Mouse (Mus musculus) heart, postnatal 0 days (tissue): ENCODE results near the gene Nsun5. TPM values are rescaled to one million over a fixed set of nuclear protein-coding genes. Genes with fewer than 3 reads are reported as not detected.

Experiments used
- ATAC-seq: fragments of 200-750 bp; cut with Nextera tagmentation; 2 replicates; pipeline ENCODE4 v1.8.0; 2017; ENCODE audit warnings: low read depth, moderate number of reproducible peaks, moderate library complexity; ENCODE audit not compliant: insufficient read depth
- DNase-seq: peaks from one replicate; pipeline ENCODE4 v3.0.0-alpha.2; 2016; ENCODE audit warnings: low spot score
- H3K27ac ChIP-seq: fragments of 300-500 bp; sonication (generic); 2 replicates; pipeline ENCODE4 v1.5.1; 2014; ENCODE audit warnings: low read depth, mild to moderate bottlenecking
- H3K27me3 ChIP-seq: fragments of 300-500 bp; sonication (generic); 2 replicates; pipeline ENCODE4 v1.6.1; 2014; ENCODE audit warnings: low read length, mixed read lengths; ENCODE audit not compliant: control insufficient read depth, insufficient read depth
- H3K36me3 ChIP-seq: fragments of 300-500 bp; sonication (generic); replicated peaks from 2 replicates; pipeline ENCODE4 v1.6.1; 2014; ENCODE audit warnings: low read length, mixed read lengths; ENCODE audit not compliant: control insufficient read depth, insufficient read depth
- H3K4me1 ChIP-seq: fragments of 300-500 bp; sonication (generic); 2 replicates; pipeline ENCODE4 v1.6.1; 2014; ENCODE audit warnings: antibody characterized with exemption; ENCODE audit not compliant: control insufficient read depth, insufficient read depth
- H3K4me2 ChIP-seq: fragments of 300-500 bp; sonication (generic); 2 replicates; pipeline ENCODE4 v1.6.1; 2014; ENCODE audit warnings: low read depth, mild to moderate bottlenecking, low read length, moderate library complexity
- H3K4me3 ChIP-seq: fragments of 300-500 bp; sonication (generic); 2 replicates; pipeline ENCODE4 v1.5.1; 2014; ENCODE audit warnings: low read depth, low read length
- H3K9ac ChIP-seq: fragments of 300-500 bp; sonication (generic); replicated peaks from 2 replicates; pipeline ENCODE4 v1.6.1; 2014; ENCODE audit warnings: low read depth, low read length, mixed read lengths
- H3K9me3 ChIP-seq: fragments of 300-500 bp; sonication (generic); replicated peaks from 2 replicates; pipeline ENCODE4 v1.6.1; 2016; ENCODE audit warnings: low read length; ENCODE audit not compliant: control insufficient read depth
- CTCF ChIP-seq: IDR thresholded peaks from 2 replicates; pipeline ENCODE4 v1.5.1; 2016; ENCODE audit warnings: antibody characterized with exemption, control low read depth, low read depth
- EP300 ChIP-seq: IDR thresholded peaks from 2 replicates; pipeline ENCODE4 v1.6.1; 2016; ENCODE audit warnings: antibody characterized with exemption, low read depth
- WGBS: fragments of 180-500 bp; shearing (Covaris S2); extraction: QIAGEN DNeasy Blood & Tissue Kit; methylation state at CpG from one replicate; pipeline ENCODE4 v1.1.7; 2014; 5-methylcytosine and 5-hydroxymethylcytosine counted together
- microRNA-seq: library from miRNA; unstranded; fragments of <30 nt; microRNA quantifications from one replicate; pipeline ENCODE4, GENCODE M21; 2016
- polyA plus RNA-seq: library from polyadenylated mRNA; unstranded; fragments of >200 nt; fragmentation: Nextera tagmentation; extraction: Ambion mirVana; gene quantifications from 2 replicates; pipeline ENCODE4 v1.2.1, GENCODE M21; 2015
- total RNA-seq: library from RNA; depleted of rRNA; stranded (reverse); fragments of >200 nt; gene quantifications from 2 replicates; pipeline ENCODE4 v1.2.3, GENCODE M21; 2014; ENCODE audit warnings: low replicate concordance; rRNA removed

Nsun5 gene
- total and polyA plus RNA-seq, 2 experiments from 2014 or later = 8.7 to 13.1 TPM

GRCm38 (mm10) chr5:135404623-135405022 is 34.9 kb downstream of the Nsun5 start:
- no peak overlapping the region for H3K4me2 ChIP-seq
- TF ChIP-seq CTCF = no peak
- no peak for TF ChIP-seq EP300
- ATAC-seq (no peak), DNase-seq (peak; percentile 37)
- WGBS = 36% methylated on average over 20 of the region's 20 CpGs
- H3K27me3 ChIP-seq = no peaks in the 10 kb centered on the region
- H3K4me3 ChIP-seq = no peak overlapping the region
- no peak overlapping the region for H3K27ac ChIP-seq
- no peaks in the 10 kb centered on the region for H3K9me3 ChIP-seq
- no peak overlapping the region for H3K9ac ChIP-seq
- H3K4me1 ChIP-seq = no peaks in the 10 kb centered on the region
- H3K36me3 ChIP-seq = no peaks in the 10 kb centered on the region

GRCm38 (mm10) chr5:135405437-135405836 is 35.7 kb downstream of the Nsun5 start:
- H3K27me3 ChIP-seq = no peaks in the 10 kb centered on the region

GRCm38 (mm10) chr5:135408114-135408513 is 38.4 kb downstream of the Nsun5 start:
- no peak overlapping the region for H3K27ac ChIP-seq
- no peak for TF ChIP-seq EP300
- no peak for TF ChIP-seq CTCF
- no peak for DNase-seq
- no peaks in the 10 kb centered on the region for H3K27me3 ChIP-seq
- ATAC-seq = no peak
- no peak overlapping the region for H3K9ac ChIP-seq
- 87% methylated on average over 4 of the region's 4 CpGs for WGBS
- H3K36me3 ChIP-seq = peaks cover 21% of the 10 kb centered on the region
- H3K4me3 ChIP-seq = no peak overlapping the region
- no peaks in the 10 kb centered on the region for H3K4me1 ChIP-seq
- no peak overlapping the region for H3K4me2 ChIP-seq
- no peaks in the 10 kb centered on the region for H3K9me3 ChIP-seq

More at GRCm38 (mm10) chr5:135405437-135405836, 35.7 kb downstream of the Nsun5 start:
- H3K4me2 ChIP-seq = no peak overlapping the region
- no peaks in the 10 kb centered on the region for H3K9me3 ChIP-seq
- 0 out of 2 replicates have a peak, but pooled peaks cover under 1% of the 10 kb centered on the region for H3K36me3 ChIP-seq
- H3K27ac ChIP-seq = no peak overlapping the region
- TF ChIP-seq EP300 (no peak), CTCF (no peak)
- no peak overlapping the region for H3K4me3 ChIP-seq
- ATAC-seq = no peak
- H3K9ac ChIP-seq = no peak overlapping the region
- H3K4me1 ChIP-seq = no peaks in the 10 kb centered on the region
- WGBS = 86% methylated on average over 9 of the region's 9 CpGs
- DNase-seq = no peak

GRCm38 (mm10) chr5:135410266-135410665 is 40.5 kb downstream of the Nsun5 start:
- TF ChIP-seq EP300 (no peak), CTCF (no peak)
- H3K4me2 ChIP-seq = no peak overlapping the region
- peaks cover 38% of the 10 kb centered on the region for H3K36me3 ChIP-seq
- H3K9me3 ChIP-seq = no peaks in the 10 kb centered on the region
- ATAC-seq (no peak), DNase-seq (no peak)
- H3K27me3 ChIP-seq = no peaks in the 10 kb centered on the region
- WGBS = 85% methylated on average over 9 of the region's 9 CpGs
- H3K4me1 ChIP-seq = no peaks in the 10 kb centered on the region
- no peak overlapping the region for H3K27ac ChIP-seq
- H3K9ac ChIP-seq = no peak overlapping the region
- no peak overlapping the region for H3K4me3 ChIP-seq

Small RNAs within 50 kb of the gene (microRNA-seq; reads per million reads assigned to microRNA genes)
- gene Mir7033 = 1.1 reads per million

Other genes with a start within 250 kb of the Nsun5 start
- gene Tbl2, start 220.3 kb upstream of the Nsun5 start, total RNA-seq = 30.0 and 66.2 TPM in 2 replicates
- 10.4 and 11.3 TPM in 2 replicates for gene Tbl2, start 220.3 kb upstream of the Nsun5 start, polyA plus RNA-seq
- gene Bcl7b, start 201.7 kb upstream of the Nsun5 start, total RNA-seq = 10.6 and 23.2 TPM in 2 replicates
- gene Bcl7b, start 201.7 kb upstream of the Nsun5 start, polyA plus RNA-seq = 51.8 and 54.5 TPM in 2 replicates
- 21.3 and 30.0 TPM in 2 replicates for gene Baz1b, start 182.7 kb upstream of the Nsun5 start, total RNA-seq
- 11.9 and 13.1 TPM in 2 replicates for gene Baz1b, start 182.7 kb upstream of the Nsun5 start, polyA plus RNA-seq
- 3.3 and 7.4 TPM in 2 replicates for gene Fzd9, start 118.7 kb upstream of the Nsun5 start, total RNA-seq
- 1.8 and 2.4 TPM in 2 replicates for gene Fzd9, start 118.7 kb upstream of the Nsun5 start, polyA plus RNA-seq
- gene Fkbp6, start 19.9 kb upstream of the Nsun5 start, total RNA-seq = not detected in 2 replicates
- not detected in 2 replicates for gene Fkbp6, start 19.9 kb upstream of the Nsun5 start, polyA plus RNA-seq
- gene Trim50, start 16.7 kb upstream of the Nsun5 start, total RNA-seq = not detected in 2 replicates
- not detected in 2 replicates for gene Trim50, start 16.7 kb upstream of the Nsun5 start, polyA plus RNA-seq
- 8.4 and 10.3 TPM in 2 replicates for gene Pom121, start 24.6 kb downstream of the Nsun5 start, total RNA-seq
- 3.6 and 4.4 TPM in 2 replicates for gene Pom121, start 24.6 kb downstream of the Nsun5 start, polyA plus RNA-seq
- gene Hip1, start 175.2 kb downstream of the Nsun5 start, total RNA-seq = 41.0 and 47.2 TPM in 2 replicates
- 9.8 and 10.1 TPM in 2 replicates for gene Hip1, start 175.2 kb downstream of the Nsun5 start, polyA plus RNA-seq
- not detected in 2 replicates for gene Ccl26, start 193.6 kb downstream of the Nsun5 start, total RNA-seq
- gene Ccl26, start 193.6 kb downstream of the Nsun5 start, polyA plus RNA-seq = not detected in 2 replicates
- gene Ccl24, start 203.1 kb downstream of the Nsun5 start, total RNA-seq = not detected in 2 replicates
- 0.45 and 0.82 TPM in 2 replicates for gene Ccl24, start 203.1 kb downstream of the Nsun5 start, polyA plus RNA-seq